Mouse (Mus musculus) midbrain, postnatal 0 days (tissue): ENCODE results near the gene Zfp740. TPM values are rescaled to one million over a fixed set of nuclear protein-coding genes. Genes with fewer than 3 reads are reported as not detected.

ENCODE experiments used
- ATAC-seq: fragments of 200-750 bp; cut with Nextera tagmentation; 2 replicates; pipeline ENCODE4 v1.8.0; 2017; ENCODE audit warnings: moderate number of reproducible peaks, mild to moderate bottlenecking, moderate TSS enrichment, moderate library complexity; ENCODE audit not compliant: low FRiP score
- DNase-seq: peaks from one replicate; pipeline ENCODE4 v3.0.0-alpha.2; 2015; ENCODE audit warnings: low spot score
- H3K27ac ChIP-seq: fragments of 300-500 bp; sonication (generic); 2 replicates; pipeline ENCODE4 v1.5.1; 2014; ENCODE audit warnings: low read depth, mild to moderate bottlenecking, low read length, mixed read lengths
- H3K27me3 ChIP-seq: fragments of 300-500 bp; sonication (generic); 2 replicates; pipeline ENCODE4 v1.6.1; 2014; ENCODE audit warnings: low read length, control low read depth, mixed read lengths; ENCODE audit not compliant: insufficient read depth
- H3K36me3 ChIP-seq: fragments of 300-500 bp; sonication (generic); 2 replicates; pipeline ENCODE4 v1.6.1; 2014; ENCODE audit warnings: low read length, control low read depth, mixed read lengths; ENCODE audit not compliant: insufficient read depth
- H3K4me1 ChIP-seq: fragments of 300-500 bp; sonication (generic); 2 replicates; pipeline ENCODE4 v1.6.1; 2014; ENCODE audit warnings: mild to moderate bottlenecking, control low read depth, antibody characterized with exemption, low read length, mixed read lengths; ENCODE audit not compliant: insufficient read depth
- H3K4me2 ChIP-seq: fragments of 300-500 bp; sonication (generic); 2 replicates; pipeline ENCODE4 v1.6.1; 2014; ENCODE audit warnings: low read depth, mild to moderate bottlenecking, low read length, mixed read lengths; ENCODE audit not compliant: poor library complexity, severe bottlenecking
- H3K4me3 ChIP-seq: fragments of 300-500 bp; sonication (generic); 2 replicates; pipeline ENCODE4 v1.5.1; 2014; ENCODE audit warnings: low read depth, mild to moderate bottlenecking, low read length, moderate library complexity
- H3K9ac ChIP-seq: fragments of 300-500 bp; sonication (generic); replicated peaks from 2 replicates; pipeline ENCODE4 v1.6.1; 2014; ENCODE audit warnings: mild to moderate bottlenecking, low read length, moderate library complexity, mixed read lengths; ENCODE audit not compliant: poor library complexity, severe bottlenecking
- H3K9me3 ChIP-seq: fragments of 300-500 bp; sonication (generic); 2 replicates; pipeline ENCODE4 v1.6.1; 2016; ENCODE audit warnings: low read length, control low read depth
- CTCF ChIP-seq: IDR thresholded peaks from 2 replicates; pipeline ENCODE4 v1.5.1; 2016; ENCODE audit warnings: antibody characterized with exemption, mild to moderate bottlenecking
- WGBS: fragments of 180-500 bp; shearing (Covaris S2); extraction: QIAGEN DNeasy Blood & Tissue Kit; methylation state at CpG from one replicate; pipeline ENCODE4 v1.1.7; 2014; 5-methylcytosine and 5-hydroxymethylcytosine counted together
- polyA plus RNA-seq: library from polyadenylated mRNA; unstranded; fragments of >200 nt; fragmentation: Nextera tagmentation; extraction: Ambion mirVana; gene quantifications from 2 replicates; pipeline ENCODE4 v1.2.1, GENCODE M21; 2015
- total RNA-seq: library from RNA; depleted of rRNA; stranded (reverse); fragments of >200 nt; gene quantifications from 2 replicates; pipeline ENCODE4 v1.2.3, GENCODE M21; 2014

Gene Zfp740
- total and polyA plus RNA-seq, 2 experiments from 2014 or later, result 27.6 to 42.9 TPM

DNA sequence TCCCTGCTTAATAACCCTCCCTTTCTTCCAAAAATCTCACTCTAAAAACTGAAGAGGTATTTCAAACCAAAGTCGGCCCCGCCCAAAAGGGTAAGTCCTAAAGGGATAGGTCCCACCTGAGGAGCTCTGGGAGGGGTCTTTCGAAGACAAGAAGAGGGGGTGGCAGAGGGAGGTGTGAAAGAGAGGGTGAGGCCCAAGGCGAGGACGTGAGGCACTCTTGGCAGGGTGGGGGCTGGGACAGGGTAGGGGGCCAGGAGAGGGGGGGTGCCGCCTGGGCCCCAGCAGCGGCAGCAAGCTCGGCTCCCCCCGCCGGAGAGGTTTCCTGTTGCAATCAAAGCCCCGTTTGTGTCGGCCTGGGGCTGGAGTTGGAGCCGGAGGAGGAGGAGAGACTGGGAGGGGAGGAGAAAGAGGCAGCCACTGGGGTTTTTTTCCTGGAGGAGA lies 46.2 kb downstream of the Zfp740 start:
- TF ChIP-seq CTCF, result no peak
- Histone ChIP-seq H3K4me1 (peaks cover 3% of the 10 kb centered on the region; the same call in 1 of the 2 replicates), H3K9ac (no peak overlapping the region), H3K4me3 (no peak overlapping the region), H3K9me3 (no peaks in the 10 kb centered on the region), H3K36me3 (no peaks in the 10 kb centered on the region), H3K27ac (no peak overlapping the region), H3K27me3 (peaks cover 13% of the 10 kb centered on the region), H3K4me2 (0 out of 2 replicates have a peak overlapping the region, but pooled peaks have one; percentile 9)
- ATAC-seq, result no peak
- DNase-seq, result no peak
- WGBS, result 2% methylated on average over 11 of the region's 13 CpGs

GRCm38 (mm10) chr15:102249967-102250366 lies 46.9 kb downstream of the Zfp740 start:
- H3K4me2 ChIP-seq, result no peak overlapping the region
- 56% methylated on average over 9 of the region's 9 CpGs for whole genome bisulfite sequencing

GRCm38 (mm10) chr15:102250521-102250920 lies 47.5 kb downstream of the Zfp740 start:
- 63% methylated on average over 5 of the region's 5 CpGs for WGBS
- H3K9ac ChIP-seq, result no peak overlapping the region
- DNase-seq (no peak), ATAC-seq (no peak)
- H3K9me3 ChIP-seq, result no peaks in the 10 kb centered on the region
- H3K4me1 ChIP-seq, result no peaks in the 10 kb centered on the region
- H3K4me2 ChIP-seq, result no peak overlapping the region
- TF ChIP-seq CTCF, result no peak
- no peak overlapping the region for H3K27ac ChIP-seq
- H3K4me3 ChIP-seq, result no peak overlapping the region
- no peaks in the 10 kb centered on the region for H3K36me3 ChIP-seq
- H3K27me3 ChIP-seq, result peaks cover 11% of the 10 kb centered on the region; the same call in 1 of the 2 replicates

More at GRCm38 (mm10) chr15:102249967-102250366, 46.9 kb downstream of the Zfp740 start:
- ATAC-seq, result no peak
- no peaks in the 10 kb centered on the region for H3K36me3 ChIP-seq
- no peak for TF ChIP-seq CTCF
- H3K27ac ChIP-seq, result peak overlapping the region; percentile 26; the same call in 1 of the 2 replicates
- H3K4me1 ChIP-seq, result peaks cover under 1% of the 10 kb centered on the region; the same call in 1 of the 2 replicates
- H3K9ac ChIP-seq, result no peak overlapping the region
- H3K9me3 ChIP-seq, result no peaks in the 10 kb centered on the region
- H3K4me3 ChIP-seq, result no peak overlapping the region
- H3K27me3 ChIP-seq, result peaks cover 11% of the 10 kb centered on the region
- DNase-seq, result no peak

GRCm38 (mm10) chr15:102255547-102256255 lies 52.7 kb downstream of the Zfp740 start:
- H3K4me3 ChIP-seq, result no peak overlapping the region
- H3K9ac ChIP-seq, result no peak overlapping the region
- H3K4me2 ChIP-seq, result peak overlapping the region; percentile 95
- H3K9me3 ChIP-seq, result no peaks in the 10 kb centered on the region
- DNase-seq (no peak), ATAC-seq (no peak)
- whole genome bisulfite sequencing, result 60% methylated on average over 12 of the region's 14 CpGs
- H3K27me3 ChIP-seq, result peaks cover 5% of the 10 kb centered on the region; the same call in 1 of the 2 replicates
- H3K27ac ChIP-seq, result no peak overlapping the region
- no peaks in the 10 kb centered on the region for H3K36me3 ChIP-seq
- TF ChIP-seq CTCF, result no peak
- H3K4me1 ChIP-seq, result no peaks in the 10 kb centered on the region

DNA sequence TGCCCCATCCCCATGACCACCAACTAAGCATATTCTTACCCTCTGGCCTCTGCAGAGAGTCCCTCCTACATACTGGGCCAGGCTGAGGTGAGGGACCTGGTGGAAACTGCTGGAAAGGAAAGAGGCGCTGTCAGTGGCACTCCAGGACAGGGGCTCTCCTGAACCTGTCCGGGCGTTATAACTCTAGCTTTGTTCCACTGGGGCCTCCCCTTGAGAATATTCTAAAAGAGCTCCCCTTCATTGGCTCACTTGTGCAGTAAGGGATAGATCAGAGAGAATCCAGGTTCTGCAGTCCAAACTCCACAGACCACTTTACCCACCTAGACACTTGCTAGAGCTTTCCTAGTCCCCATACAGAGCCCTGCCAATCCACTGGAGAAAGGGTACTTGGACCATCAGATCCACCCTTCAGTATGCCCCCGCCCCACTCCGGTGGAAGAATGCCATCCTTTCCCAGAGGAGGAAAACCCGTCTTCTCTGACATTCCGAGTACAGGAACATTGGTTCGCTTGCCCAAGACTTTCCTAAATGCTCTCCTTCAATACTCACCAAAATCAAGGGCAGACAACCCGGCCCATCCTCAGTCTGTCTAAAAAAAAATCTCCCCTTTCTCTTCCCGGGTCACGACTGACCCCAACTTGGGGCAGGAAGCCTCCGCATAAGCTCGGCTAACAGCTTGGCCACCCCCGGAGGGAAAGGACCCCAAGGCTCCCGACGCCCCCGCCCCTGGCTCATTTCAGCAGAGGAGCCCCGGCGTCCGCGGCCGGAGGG lies 53.6 kb downstream of the Zfp740 start:
- H3K4me2 ChIP-seq, result peak overlapping the region; percentile 95
- H3K27me3 ChIP-seq, result peaks cover 5% of the 10 kb centered on the region; the same call in 1 of the 2 replicates
- 8% methylated on average over 22 of the region's 22 CpGs for WGBS
- H3K9ac ChIP-seq, result peak overlapping the region; percentile 75
- DNase-seq, result no peak
- ATAC-seq, result no peak; the same call in 1 of the 2 replicates
- H3K36me3 ChIP-seq, result no peaks in the 10 kb centered on the region
- H3K9me3 ChIP-seq, result no peaks in the 10 kb centered on the region
- TF ChIP-seq CTCF, result no peak
- H3K27ac ChIP-seq, result no peak overlapping the region
- no peaks in the 10 kb centered on the region for H3K4me1 ChIP-seq
- peak overlapping the region; percentile 56 for H3K4me3 ChIP-seq
